Mouse (Mus musculus): ENCODE data around the gene Igfbp7. TPM values are rescaled to one million over a fixed set of nuclear protein-coding genes. Genes with fewer than 3 reads are reported as not detected.
A peak's percentile ranks its signal among the peaks of the same experiment; 100 is the strongest.

Gene Igfbp7
- total RNA-seq, 2 experiments from 2014 or later: 52.5 to 60.3 TPM

- no peak for DNase-seq (ENCODE audit: low spot score in 2 of 2)
These were observed 1.4 kb downstream of the Igfbp7 start for GRCm38 (mm10) chr5:77406371-77406871.

DNA sequence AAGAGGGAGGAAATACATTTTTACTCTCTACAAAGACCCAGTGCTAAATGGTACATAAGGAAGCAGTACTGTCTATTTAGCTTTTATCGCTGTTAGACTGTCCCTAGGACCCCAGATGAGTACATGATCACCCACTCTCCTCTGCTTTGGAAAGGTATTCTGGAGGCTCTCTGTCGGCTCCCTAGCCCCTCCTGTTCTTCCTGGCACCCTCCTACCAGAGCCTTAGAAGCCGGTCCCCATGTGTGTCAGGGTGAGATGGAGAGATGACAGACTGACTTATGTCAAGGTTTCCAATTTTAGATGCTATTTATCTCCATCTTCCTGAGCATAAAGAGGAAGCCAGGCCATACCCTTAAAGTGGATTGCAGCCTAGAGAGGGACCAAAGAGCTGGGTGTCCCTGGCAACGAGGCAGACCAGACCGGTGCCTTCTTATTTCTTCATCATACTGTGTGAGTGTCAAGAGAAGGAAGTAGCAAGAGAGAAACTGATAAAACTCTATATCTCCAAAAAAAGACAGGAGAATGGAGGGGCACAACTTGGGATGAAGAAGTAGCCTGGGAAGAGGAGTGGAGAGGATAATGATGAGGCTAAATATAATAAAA, 2.3 kb downstream of the Igfbp7 start:
- no peak for DNase-seq (ENCODE audit: low spot score in 2 of 2)

- no peak for DNase-seq (ENCODE audit: low spot score in 2 of 2)
These were observed 2.9 kb downstream of the Igfbp7 start for GRCm38 (mm10) chr5:77404941-77405340.

GRCm38 (mm10) chr5:77402901-77403300, 4.9 kb downstream of the Igfbp7 start:
- no peak for DNase-seq (ENCODE audit: low spot score in 2 of 2)

DNA sequence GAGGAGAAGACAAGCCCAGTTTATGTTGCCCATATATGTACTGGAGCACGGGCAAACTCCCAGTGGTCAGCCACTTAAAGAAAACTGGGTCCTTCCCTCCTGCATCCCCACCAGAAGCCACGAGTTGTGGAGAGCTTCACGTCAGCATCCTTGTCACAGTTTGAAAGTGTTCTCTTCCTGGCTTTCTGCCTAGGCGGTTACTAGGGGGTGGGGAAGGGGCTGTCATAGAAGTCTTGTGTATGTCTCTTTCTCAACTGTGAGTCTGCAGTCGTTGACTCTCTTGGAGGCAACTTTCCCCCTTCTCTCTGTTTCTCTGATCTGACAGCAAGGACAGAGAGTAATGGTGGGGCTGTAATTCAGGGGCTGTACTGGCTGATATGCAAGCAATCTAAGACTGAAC, 5.7 kb downstream of the Igfbp7 start:
- no peak for DNase-seq (ENCODE audit: low spot score in 2 of 2)

GRCm38 (mm10) chr5:77400823-77401222, 7.0 kb downstream of the Igfbp7 start:
- no peak for DNase-seq (ENCODE audit: low spot score in 2 of 2)

GRCm38 (mm10) chr5:77400151-77400550, 7.7 kb downstream of the Igfbp7 start:
- no peak for DNase-seq (ENCODE audit: low spot score in 2 of 2)

- DNase-seq (ENCODE audit: low spot score in 2 of 2): no peak
These were observed 8.8 kb downstream of the Igfbp7 start for GRCm38 (mm10) chr5:77399076-77399475.

DNA sequence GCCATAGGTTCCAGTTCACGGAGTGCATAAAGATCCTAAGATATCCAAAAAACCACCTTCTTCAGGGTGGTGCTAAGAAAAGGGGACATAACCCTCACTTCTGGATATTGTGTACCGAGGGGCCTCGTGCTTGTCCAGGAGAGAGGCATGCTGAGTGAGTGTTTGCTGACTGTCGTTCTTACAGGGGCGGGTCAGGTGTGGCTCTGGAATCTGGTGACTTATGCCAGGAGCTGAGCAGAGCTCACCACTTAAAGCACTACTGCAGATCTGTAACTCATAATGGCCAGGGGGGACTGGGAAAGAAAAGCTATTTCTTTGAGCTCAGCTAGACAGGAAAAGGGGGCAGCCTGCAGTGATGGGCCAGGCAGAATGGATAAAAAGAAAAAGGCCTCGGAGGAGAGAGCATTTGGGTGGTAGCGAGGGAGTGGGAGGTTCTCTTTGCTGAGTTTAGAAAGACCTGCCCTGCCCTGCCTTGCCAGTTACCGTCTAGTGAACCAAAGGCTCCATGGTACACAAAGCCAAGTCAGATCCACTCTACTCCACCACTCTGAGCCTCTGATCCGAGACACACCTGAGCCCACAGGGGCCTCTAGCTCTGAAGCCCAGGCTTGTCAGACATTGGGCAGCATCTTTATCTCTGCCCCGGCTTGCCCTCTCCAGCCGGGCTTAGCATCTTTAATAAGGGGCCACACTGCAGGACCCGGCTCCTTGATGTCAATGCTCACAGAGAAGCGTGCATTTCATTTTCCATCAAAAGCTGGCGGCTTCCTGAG, 9.4 kb downstream of the Igfbp7 start:
- no peak for DNase-seq (ENCODE audit: low spot score in 2 of 2)

GRCm38 (mm10) chr5:77393990-77394618, 13.7 kb downstream of the Igfbp7 start:
- DNase-seq (ENCODE audit: low spot score in 2 of 2): peak in 1 of 2 experiments; percentile 16

- no peak for DNase-seq (ENCODE audit: low spot score in 2 of 2)
These were observed 14.7 kb downstream of the Igfbp7 start for GRCm38 (mm10) chr5:77393094-77393619.

DNA sequence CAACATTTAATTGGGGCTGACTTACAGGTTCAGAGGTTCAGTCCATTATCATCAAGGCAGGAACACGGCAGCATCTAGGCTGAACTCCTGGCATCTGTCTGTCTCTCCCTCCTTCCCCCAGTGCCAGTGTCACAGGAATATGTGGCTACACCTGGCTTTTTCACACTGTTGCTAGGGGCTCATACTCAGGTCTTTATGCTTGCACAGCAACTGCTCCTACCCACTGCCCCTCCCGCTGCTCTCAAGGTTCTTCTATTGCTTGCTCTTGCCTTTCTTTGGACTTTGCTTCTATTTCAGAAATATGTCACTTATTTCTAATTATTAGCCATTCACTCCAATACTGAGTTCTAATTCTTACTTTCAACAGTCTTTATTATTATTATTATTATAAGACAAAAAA, 17.6 kb downstream of the Igfbp7 start:
- DNase-seq (ENCODE audit: low spot score in 2 of 2): no peak

DNA sequence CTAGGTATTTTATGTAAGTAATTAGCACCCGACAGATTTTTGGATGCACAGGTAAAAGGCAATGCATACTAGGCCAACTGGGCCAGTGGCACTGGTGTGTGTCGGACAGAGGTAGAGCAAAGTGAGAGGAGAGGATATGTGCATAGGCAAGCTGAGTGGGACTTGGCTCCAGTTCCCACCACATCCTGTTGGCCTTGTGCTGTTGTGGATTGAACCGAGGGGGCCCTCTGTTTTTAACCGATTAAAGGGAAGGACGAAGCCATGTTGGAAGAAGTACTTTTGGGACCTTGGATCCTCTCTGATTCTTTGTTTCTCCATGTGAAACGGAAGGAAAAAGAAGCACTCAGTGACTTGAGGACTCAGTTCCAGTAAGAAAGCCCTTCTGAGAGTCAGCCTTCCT, 19.5 kb downstream of the Igfbp7 start:
- no peak for DNase-seq (ENCODE audit: low spot score in 2 of 2)

DNA sequence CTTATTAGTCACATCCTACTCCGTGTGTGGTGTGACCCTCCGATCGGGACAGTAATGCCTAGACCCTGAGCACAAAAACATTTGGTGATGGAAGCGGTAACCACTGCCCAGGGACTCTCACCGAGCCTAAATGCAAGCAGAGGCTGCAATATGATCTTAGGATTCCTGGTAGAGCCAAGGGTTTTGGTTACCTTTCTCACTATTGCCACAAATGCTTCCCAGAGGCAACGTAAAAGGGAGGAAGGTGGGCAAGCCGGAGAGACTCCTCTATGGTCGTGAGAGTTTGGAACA, 20.5 kb downstream of the Igfbp7 start:
- DNase-seq (ENCODE audit: low spot score in 2 of 2): no peak

DNA sequence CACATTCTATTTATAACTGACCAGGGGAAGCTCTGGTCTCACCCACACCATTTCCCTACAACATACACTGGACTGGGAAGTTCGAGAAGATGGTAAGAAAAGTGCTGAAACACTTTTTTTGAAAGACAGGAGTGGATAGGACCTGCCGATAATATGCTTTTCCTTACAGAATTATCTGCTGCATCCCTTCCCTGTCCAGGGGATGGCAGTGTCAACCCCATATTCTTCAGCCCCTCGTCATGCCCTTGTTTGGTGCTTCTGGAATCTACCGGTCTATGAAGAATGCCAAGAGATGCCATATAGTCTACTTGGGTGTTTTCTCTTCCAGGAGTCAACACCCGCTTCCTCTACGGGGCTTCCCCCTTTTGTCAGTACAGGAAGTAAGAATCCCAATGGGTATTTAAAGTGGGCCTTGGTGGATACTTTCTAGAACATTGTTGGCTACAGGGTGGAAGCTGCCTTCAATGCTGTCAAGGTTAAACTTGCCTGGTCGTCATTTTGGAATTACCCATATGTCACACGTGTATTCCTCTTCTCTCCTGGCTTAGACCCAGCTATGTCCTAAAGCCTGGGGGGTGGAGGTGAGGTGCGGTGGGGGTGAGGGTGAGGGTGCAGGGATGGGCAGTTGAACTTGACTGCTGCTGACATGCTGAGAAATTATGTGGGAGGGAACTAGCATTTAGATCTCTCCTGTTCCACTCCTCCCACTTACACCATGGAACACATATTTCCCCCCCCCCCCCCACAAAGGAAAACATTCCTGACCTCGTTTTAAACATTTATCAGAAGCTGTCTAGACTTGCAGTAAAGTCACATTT, 21.0 kb downstream of the Igfbp7 start:
- no peak for DNase-seq (ENCODE audit: low spot score in 2 of 2)

GRCm38 (mm10) chr5:77385900-77386595, 21.8 kb downstream of the Igfbp7 start:
- DNase-seq (ENCODE audit: low spot score in 2 of 2): no peak

DNA sequence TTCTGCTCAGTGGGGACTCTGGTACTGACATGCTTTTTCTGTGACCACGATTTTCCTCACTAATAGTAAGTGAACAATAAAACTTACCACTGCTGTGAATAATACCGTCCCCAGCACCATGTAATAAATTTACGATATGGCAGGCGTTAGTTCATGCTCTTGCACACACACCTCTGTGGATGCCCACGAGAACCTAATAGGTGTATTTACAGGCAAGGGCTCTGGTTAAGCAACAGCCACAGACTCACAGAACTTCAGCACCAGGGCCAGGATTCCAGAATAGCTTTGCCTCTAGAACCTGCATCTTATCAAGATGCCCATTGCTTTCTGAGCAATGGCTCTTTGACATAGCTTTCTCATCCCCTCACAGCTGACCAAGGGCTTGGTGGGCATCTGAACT, 22.6 kb downstream of the Igfbp7 start:
- no peak for DNase-seq (ENCODE audit: low spot score in 2 of 2)

GRCm38 (mm10) chr5:77384724-77385123, 23.1 kb downstream of the Igfbp7 start:
- no peak for DNase-seq (ENCODE audit: low spot score in 2 of 2)

GRCm38 (mm10) chr5:77383799-77384554, 23.9 kb downstream of the Igfbp7 start:
- no peak for DNase-seq (ENCODE audit: low spot score in 2 of 2)

DNA sequence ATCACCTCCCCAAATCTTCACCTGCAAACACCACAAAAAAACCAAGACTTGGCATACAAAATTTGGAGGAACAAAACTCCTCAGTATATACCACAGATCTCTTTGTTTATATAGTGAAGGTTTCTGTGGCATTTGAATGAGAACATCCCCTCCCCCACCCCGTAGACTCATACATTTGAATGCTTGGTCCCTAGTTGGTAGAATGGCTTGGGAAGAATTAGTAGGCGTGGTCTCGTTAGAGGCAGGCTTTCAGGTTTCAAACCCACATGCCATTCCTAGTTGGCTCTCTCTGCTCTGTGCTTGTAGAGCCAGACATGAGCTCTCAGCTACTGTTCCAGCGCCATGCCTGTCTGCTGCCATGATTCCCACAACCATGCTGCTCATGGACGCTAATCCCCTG, 26.2 kb downstream of the Igfbp7 start:
- DNase-seq (ENCODE audit: low spot score in 2 of 2): no peak
